Mouse (Mus musculus): ENCODE results near the gene Nxph4. TPM values are rescaled to one million over a fixed set of nuclear protein-coding genes. Genes with fewer than 3 reads are reported as not detected.

Nxph4 gene
- polyA plus RNA-seq, 1 experiment from 2014 or later = 38.9 TPM

- Histone ChIP-seq H3K27me3 (peaks cover 15% of the 10 kb centered on the region; the same call in 1 of the 2 replicates), H3K4me3 (peak overlapping the region; percentile 51), H3K27ac (replicated peaks) (peak overlapping the region; percentile 99), H3K9me3 (no peaks in the 10 kb centered on the region), H3K36me3 (peaks cover 11% of the 10 kb centered on the region), H3K9ac (replicated peaks) (peak overlapping the region; percentile 37; the same call in 1 of the 2 replicates), H3K4me1 (peaks cover 61% of the 10 kb centered on the region), H3K4me2 (replicated peaks) (peak overlapping the region; percentile 95)
- ATAC-seq (replicated peaks) = no peak
- WGBS = 1% methylated on average over 16 of the region's 16 CpGs
Measured at GRCm38 (mm10) chr10:127513501-127514091, 20.8 kb downstream of the Nxph4 start.

GRCm38 (mm10) chr10:127512813-127513212, 21.5 kb downstream of the Nxph4 start:
- ATAC-seq (replicated peaks) = peak; percentile 12
- Histone ChIP-seq H3K9me3 (no peaks in the 10 kb centered on the region), H3K9ac (replicated peaks) (peak overlapping the region; percentile 91), H3K36me3 (peaks cover 3% of the 10 kb centered on the region), H3K27me3 (peaks cover 11% of the 10 kb centered on the region; the same call in 1 of the 2 replicates), H3K4me3 (peak overlapping the region; percentile 51), H3K4me2 (replicated peaks) (peak overlapping the region; percentile 95), H3K27ac (replicated peaks) (peak overlapping the region; percentile 99), H3K4me1 (peaks cover 69% of the 10 kb centered on the region)
- WGBS = under 1% methylated on average over 27 of the region's 27 CpGs

- peak overlapping the region; percentile 51 for H3K4me3 ChIP-seq
- ATAC-seq (replicated peaks) = no peak
- H3K9ac ChIP-seq (replicated peaks) = peak overlapping the region; percentile 91
- 5% methylated on average over 7 of the region's 7 CpGs for WGBS
- peak overlapping the region; percentile 99 for H3K27ac ChIP-seq (replicated peaks)
- H3K4me2 ChIP-seq (replicated peaks) = peak overlapping the region; percentile 95
- H3K27me3 ChIP-seq = peaks cover 11% of the 10 kb centered on the region; the same call in 1 of the 2 replicates
- H3K4me1 ChIP-seq = peaks cover 69% of the 10 kb centered on the region
- no peaks in the 10 kb centered on the region for H3K9me3 ChIP-seq
- no peaks in the 10 kb centered on the region for H3K36me3 ChIP-seq
Measured at GRCm38 (mm10) chr10:127512307-127512666, 22.1 kb downstream of the Nxph4 start.

- WGBS = under 1% methylated on average over 46 of the region's 46 CpGs
- H3K27me3 ChIP-seq = peaks cover 11% of the 10 kb centered on the region; the same call in 1 of the 2 replicates
- peak overlapping the region; percentile 91 for H3K9ac ChIP-seq (replicated peaks)
- peak overlapping the region; percentile 51 for H3K4me3 ChIP-seq
- peak overlapping the region; percentile 99 for H3K27ac ChIP-seq (replicated peaks)
- peak overlapping the region; percentile 95 for H3K4me2 ChIP-seq (replicated peaks)
- peak; percentile 5; the same call in 1 of the 2 replicates for ATAC-seq (replicated peaks)
- H3K9me3 ChIP-seq = no peaks in the 10 kb centered on the region
- peaks cover 69% of the 10 kb centered on the region for H3K4me1 ChIP-seq
- no peaks in the 10 kb centered on the region for H3K36me3 ChIP-seq
Measured at GRCm38 (mm10) chr10:127511634-127512306, 22.6 kb downstream of the Nxph4 start.

- Histone ChIP-seq H3K27ac (replicated peaks) (peak overlapping the region; percentile 99), H3K9ac (replicated peaks) (peak overlapping the region; percentile 91; the same call in 1 of the 2 replicates), H3K36me3 (no peaks in the 10 kb centered on the region), H3K4me1 (peaks cover 65% of the 10 kb centered on the region), H3K4me2 (replicated peaks) (peak overlapping the region; percentile 95), H3K4me3 (peak overlapping the region; percentile 51), H3K9me3 (no peaks in the 10 kb centered on the region), H3K27me3 (peaks cover 11% of the 10 kb centered on the region; the same call in 1 of the 2 replicates)
- no peak for ATAC-seq (replicated peaks)
- WGBS = 8% methylated on average over 11 of the region's 11 CpGs
Measured at GRCm38 (mm10) chr10:127510895-127511617, 23.3 kb downstream of the Nxph4 start.

- Histone ChIP-seq H3K36me3 (no peaks in the 10 kb centered on the region), H3K4me1 (peaks cover 65% of the 10 kb centered on the region), H3K9me3 (no peaks in the 10 kb centered on the region), H3K9ac (replicated peaks) (peak overlapping the region; percentile 37), H3K27ac (replicated peaks) (peak overlapping the region; percentile 99), H3K27me3 (0 out of 2 replicates have a peak, but pooled peaks cover 9% of the 10 kb centered on the region), H3K4me2 (replicated peaks) (peak overlapping the region; percentile 95), H3K4me3 (peak overlapping the region; percentile 43)
- ATAC-seq (replicated peaks) = peak; percentile 33
- 2% methylated on average over 17 of the region's 17 CpGs for whole genome bisulfite sequencing
Measured at GRCm38 (mm10) chr10:127509837-127510701, 24.3 kb downstream of the Nxph4 start.

- WGBS = under 1% methylated on average over 35 of the region's 35 CpGs
- peak overlapping the region; percentile 43 for H3K4me3 ChIP-seq
- H3K27me3 ChIP-seq = 0 out of 2 replicates have a peak, but pooled peaks cover under 1% of the 10 kb centered on the region
- H3K27ac ChIP-seq (replicated peaks) = peak overlapping the region; percentile 99
- H3K9me3 ChIP-seq = no peaks in the 10 kb centered on the region
- peak; percentile 62 for ATAC-seq (replicated peaks)
- H3K4me2 ChIP-seq (replicated peaks) = peak overlapping the region; percentile 95
- H3K9ac ChIP-seq (replicated peaks) = peak overlapping the region; percentile 37
- peaks cover 64% of the 10 kb centered on the region for H3K4me1 ChIP-seq
- no peaks in the 10 kb centered on the region for H3K36me3 ChIP-seq
Measured at GRCm38 (mm10) chr10:127509051-127509836, 25.1 kb downstream of the Nxph4 start.

GRCm38 (mm10) chr10:127508239-127508638, 26.1 kb downstream of the Nxph4 start:
- Histone ChIP-seq H3K36me3 (no peaks in the 10 kb centered on the region; the same call in 1 of the 2 replicates), H3K9ac (replicated peaks) (0 out of 2 replicates have a peak overlapping the region, but pooled peaks have one; percentile 8), H3K27me3 (no peaks in the 10 kb centered on the region), H3K4me1 (peaks cover 54% of the 10 kb centered on the region), H3K4me3 (peak overlapping the region; percentile 43), H3K4me2 (replicated peaks) (peak overlapping the region; percentile 95), H3K9me3 (no peaks in the 10 kb centered on the region), H3K27ac (replicated peaks) (peak overlapping the region; percentile 99)
- WGBS = 4% methylated on average over 15 of the region's 15 CpGs
- no peak for ATAC-seq (replicated peaks)

- H3K27ac ChIP-seq (replicated peaks) = no peak within 1 kb of the TSS
- H3K4me3 ChIP-seq = no peak within 1 kb of the TSS
- H3K4me2 ChIP-seq (replicated peaks) = no peak within 1 kb of the TSS
- no peak for ATAC-seq (replicated peaks)
- H3K4me1 ChIP-seq = no peaks in the 10 kb centered on the region
- peaks cover 38% of the 10 kb centered on the region for H3K36me3 ChIP-seq
- 82% methylated on average over 13 of the region's 13 CpGs for WGBS
- H3K27me3 ChIP-seq = no peaks in the 10 kb centered on the region
- H3K9me3 ChIP-seq = no peaks in the 10 kb centered on the region
- H3K9ac ChIP-seq (replicated peaks) = no peak within 1 kb of the TSS
Measured at GRCm38 (mm10) chr10:127500894-127501893, 33.2 kb downstream of the Nxph4 start, which contains the start of gene Stac3. Gene Stac3 (plus strand): TSS chr10:127501686.

- ATAC-seq (replicated peaks) = no peak
Measured at GRCm38 (mm10) chr10:127500042-127500441, 34.3 kb downstream of the Nxph4 start.

More at GRCm38 (mm10) chr10:127500042-127500441, 34.3 kb downstream of the Nxph4 start:
- Histone ChIP-seq H3K27me3 (no peaks in the 10 kb centered on the region), H3K4me2 (replicated peaks) (no peak overlapping the region), H3K4me3 (no peak overlapping the region), H3K9ac (replicated peaks) (no peak overlapping the region), H3K36me3 (peaks cover 48% of the 10 kb centered on the region), H3K4me1 (no peaks in the 10 kb centered on the region), H3K27ac (replicated peaks) (no peak overlapping the region), H3K9me3 (no peaks in the 10 kb centered on the region)
- 82% methylated on average over 4 of the region's 4 CpGs for WGBS

Data from forebrain, embryonic 15.5 days (tissue).